Mouse (Mus musculus) G1E (cell line): Measurements from ENCODE around the gene Mtln.

Experiments used
- CTCF ChIP-seq: IDR thresholded peaks from 2 replicates; pipeline ENCODE4 v1.5.1; 2012; ENCODE audit warnings: low read depth, low read length, inconsistent platforms, mixed read lengths
- GATA1 ChIP-seq: IDR thresholded peaks from 2 replicates; pipeline ENCODE4 v1.6.1; 2012; ENCODE audit warnings: borderline replicate concordance, low read length, inconsistent platforms, mixed read lengths
- POLR2AphosphoS5 ChIP-seq: IDR thresholded peaks from 2 replicates; pipeline ENCODE4 v1.6.1; 2012; ENCODE audit warnings: low read depth, low read length, inconsistent platforms; ENCODE audit not compliant: insufficient replicate concordance
- TAL1 ChIP-seq: conservative IDR thresholded peaks from 2 replicates; pipeline ENCODE4 v1.6.1; 2012; ENCODE audit warnings: low read depth, low read length, inconsistent platforms, mixed read lengths

DNA sequence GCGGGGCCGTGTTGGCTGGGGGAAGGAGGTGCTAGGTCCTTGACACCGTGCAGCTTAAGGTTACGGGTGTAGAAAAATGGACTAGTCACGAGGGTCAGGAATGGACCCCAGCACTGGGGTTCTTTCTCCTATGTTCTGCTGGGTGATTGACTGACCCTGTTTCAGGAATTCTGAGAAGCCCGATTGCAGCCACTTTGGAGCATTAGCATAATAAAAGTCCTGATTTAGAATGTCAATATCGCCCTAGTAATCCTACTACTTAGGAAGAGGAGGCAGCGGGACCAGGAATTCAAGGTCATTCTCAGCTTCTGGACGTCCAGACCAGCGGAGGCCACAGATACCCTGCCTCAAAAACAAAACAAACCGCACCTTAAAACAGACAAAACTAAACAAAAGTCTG lies 47.1 kb upstream of the Mtln start:
- no peak for TF ChIP-seq CTCF
- TF ChIP-seq TAL1, result no peak
- no peak for TF ChIP-seq POLR2AphosphoS5
- TF ChIP-seq GATA1, result no peak
